Mouse (Mus musculus) forebrain, embryonic 10.5 days (tissue): ENCODE results near the gene Tdrd5. TPM values are rescaled to one million over a fixed set of nuclear protein-coding genes. Genes with fewer than 3 reads are reported as not detected.
A peak's percentile ranks its signal among the peaks of the same experiment; 100 is the strongest.
"Not testable (repeated sequence)": the region's sequence is repeated elsewhere in the genome, so short reads cannot be mapped to it uniquely, and the experiment has no call there.

Experiments
- DNase-seq: peaks from one replicate; pipeline ENCODE4 v3.0.0-alpha.2; 2017; ENCODE audit warnings: low spot score; ENCODE audit errors: extremely low spot score
- H3K27ac ChIP-seq: fragments of 300-500 bp; sonication (generic); 2 replicates; pipeline ENCODE4 v1.5.1; 2016; ENCODE audit warnings: mild to moderate bottlenecking
- H3K27me3 ChIP-seq: fragments of 300-500 bp; sonication (generic); 2 replicates; pipeline ENCODE4 v1.6.1; 2016; ENCODE audit warnings: mild to moderate bottlenecking; ENCODE audit not compliant: poor library complexity, severe bottlenecking
- H3K36me3 ChIP-seq: fragments of 300-500 bp; sonication (generic); replicated peaks from 2 replicates; pipeline ENCODE4 v1.6.1; 2016; ENCODE audit warnings: mild to moderate bottlenecking, moderate library complexity
- H3K4me1 ChIP-seq: fragments of 300-500 bp; sonication (generic); 2 replicates; pipeline ENCODE4 v1.6.1; 2016
- H3K4me3 ChIP-seq: fragments of 300-500 bp; sonication (generic); 2 replicates; pipeline ENCODE4 v1.5.1; 2016; ENCODE audit warnings: mild to moderate bottlenecking, moderate library complexity
- H3K9me3 ChIP-seq: fragments of 300-500 bp; sonication (generic); 2 replicates; pipeline ENCODE4 v1.6.1; 2016; ENCODE audit warnings: mild to moderate bottlenecking, moderate library complexity
- WGBS: fragments of 180-500 bp; shearing (Covaris S2); methylation state at CpG from one replicate; pipeline ENCODE4 v1.1.7; 2016; 5-methylcytosine and 5-hydroxymethylcytosine counted together
- polyA plus RNA-seq: library from polyadenylated mRNA; unstranded; fragments of >200 nt; fragmentation: Nextera tagmentation; extraction: Ambion mirVana; gene quantifications from 2 replicates; pipeline ENCODE4 v1.2.1, GENCODE M21; 2016

Gene Tdrd5
- 0.04 and 0.09 TPM in 2 replicates for polyA plus RNA-seq

GRCm38 (mm10) chr1:156302911-156303749 lies at the start of gene Tdrd5:
Tdrd5 (minus strand) TSS chr1:156303664.
- peak; percentile 24 for DNase-seq
- under 1% methylated on average over 85 of the region's 85 CpGs for WGBS
- Histone ChIP-seq H3K36me3 (no peaks in the 10 kb centered on the region), H3K27ac (peak within 1 kb of the TSS; percentile 69), H3K4me3 (peak within 1 kb of the TSS; percentile 84), H3K9me3 (0 out of 2 replicates have a peak, but pooled peaks cover 4% of the 10 kb centered on the region), H3K27me3 (peaks cover 64% of the 10 kb centered on the region), H3K4me1 (peaks cover 14% of the 10 kb centered on the region)

GRCm38 (mm10) chr1:156352466-156352865 lies 49.0 kb upstream of the Tdrd5 start:
- 90% methylated on average over 2 of the region's 2 CpGs for WGBS
- Histone ChIP-seq H3K9me3 (no peaks in the 10 kb centered on the region), H3K4me1 (no peaks in the 10 kb centered on the region), H3K27ac (no peak overlapping the region), H3K4me3 (no peak overlapping the region), H3K36me3 (no peaks in the 10 kb centered on the region), H3K27me3 (no peaks in the 10 kb centered on the region)
- DNase-seq: no peak

GRCm38 (mm10) chr1:156350441-156350840 lies 47.0 kb upstream of the Tdrd5 start:
- no peaks in the 10 kb centered on the region for H3K4me1 ChIP-seq
- no peaks in the 10 kb centered on the region for H3K27me3 ChIP-seq
- H3K27ac ChIP-seq: no peak overlapping the region
- no peaks in the 10 kb centered on the region for H3K9me3 ChIP-seq
- H3K4me3 ChIP-seq: no peak overlapping the region
- WGBS: 86% methylated on average over 4 of the region's 4 CpGs
- DNase-seq: no peak
- no peaks in the 10 kb centered on the region for H3K36me3 ChIP-seq

DNA sequence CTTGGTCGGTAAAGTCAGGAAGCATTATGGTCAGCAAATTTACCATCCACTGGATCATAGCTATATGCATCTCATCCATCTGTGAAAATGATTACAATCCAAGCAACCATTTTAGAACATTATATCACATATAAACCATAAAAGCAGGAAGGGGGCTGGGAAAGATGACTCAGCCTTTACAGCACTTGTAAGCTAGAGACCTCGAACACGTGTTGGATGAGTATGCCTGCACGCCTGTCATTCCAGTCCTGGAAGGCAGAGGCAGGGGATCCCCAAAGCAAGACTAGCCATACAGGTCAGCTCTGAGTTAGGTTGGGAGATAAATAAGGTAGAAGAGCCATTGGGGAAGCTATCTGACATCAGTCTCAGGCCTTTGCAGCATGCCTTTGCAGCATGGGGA lies 45.6 kb upstream of the Tdrd5 start:
- H3K4me3 ChIP-seq: no peak overlapping the region
- H3K36me3 ChIP-seq: no peaks in the 10 kb centered on the region
- H3K4me1 ChIP-seq: no peaks in the 10 kb centered on the region
- no peaks in the 10 kb centered on the region for H3K27me3 ChIP-seq
- no peaks in the 10 kb centered on the region for H3K9me3 ChIP-seq
- H3K27ac ChIP-seq: no peak overlapping the region
- DNase-seq: no peak
- 82% methylated on average over 4 of the region's 4 CpGs for WGBS

DNA sequence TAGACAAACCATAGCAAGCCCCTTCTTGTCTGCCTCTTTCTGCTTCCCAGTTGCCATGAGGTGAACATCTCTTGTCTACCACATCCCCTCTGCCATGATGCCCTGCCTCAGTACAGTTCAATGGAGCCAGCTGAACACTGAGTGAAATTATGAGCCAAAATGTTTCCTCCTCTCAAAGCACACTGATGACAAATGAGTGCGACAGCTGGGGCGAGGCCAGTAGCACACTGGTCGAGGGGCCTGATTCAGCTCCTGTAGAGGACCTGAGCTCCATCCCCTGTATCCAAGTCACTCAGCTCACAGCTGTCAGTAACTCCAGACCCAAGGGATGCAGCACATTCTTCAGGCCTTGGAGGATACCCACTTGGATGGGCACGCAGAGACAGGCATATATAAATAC lies 42.2 kb upstream of the Tdrd5 start:
- Histone ChIP-seq H3K9me3 (no peaks in the 10 kb centered on the region), H3K4me3 (no peak overlapping the region), H3K36me3 (no peaks in the 10 kb centered on the region), H3K27me3 (no peaks in the 10 kb centered on the region), H3K4me1 (no peaks in the 10 kb centered on the region), H3K27ac (no peak overlapping the region)
- no peak for DNase-seq
- WGBS: 91% methylated on average over 4 of the region's 4 CpGs

- 73% methylated on average over 4 of the region's 4 CpGs for WGBS
- Histone ChIP-seq H3K4me3 (no peak overlapping the region), H3K9me3 (no peaks in the 10 kb centered on the region), H3K36me3 (no peaks in the 10 kb centered on the region), H3K27me3 (no peaks in the 10 kb centered on the region), H3K4me1 (no peaks in the 10 kb centered on the region), H3K27ac (no peak overlapping the region)
- DNase-seq: no peak
Measured at GRCm38 (mm10) chr1:156344433-156344832, 41.0 kb upstream of the Tdrd5 start.

- WGBS: 75% methylated on average over 4 of the region's 4 CpGs
Measured at GRCm38 (mm10) chr1:156340847-156341246, 37.4 kb upstream of the Tdrd5 start.

DNA sequence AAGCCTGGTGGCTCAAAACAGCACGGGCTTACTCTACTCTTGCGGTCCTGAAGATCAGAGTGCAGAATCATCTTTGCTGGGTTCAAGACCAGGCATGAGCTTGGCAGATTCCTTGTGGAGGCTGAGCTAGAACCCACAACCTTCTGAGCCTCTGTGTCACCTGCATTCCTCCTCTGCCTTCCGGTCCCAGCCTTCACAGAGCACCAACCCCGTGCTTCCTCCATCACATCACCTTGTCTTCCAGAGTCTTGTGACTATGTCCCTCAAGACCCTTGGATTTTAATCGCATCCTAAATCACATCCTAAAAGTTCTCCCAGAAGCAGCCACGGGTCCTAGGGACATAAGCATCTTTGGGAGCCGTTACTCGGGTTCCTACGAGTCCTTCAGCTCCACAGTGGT lies 19.7 kb upstream of the Tdrd5 start:
- no peaks in the 10 kb centered on the region for H3K27me3 ChIP-seq
- no peaks in the 10 kb centered on the region for H3K36me3 ChIP-seq
- no peak overlapping the region for H3K27ac ChIP-seq
- H3K9me3 ChIP-seq: no peaks in the 10 kb centered on the region
- no peak overlapping the region for H3K4me3 ChIP-seq
- no peak for DNase-seq
- WGBS: 91% methylated on average over 9 of the region's 9 CpGs
- no peaks in the 10 kb centered on the region for H3K4me1 ChIP-seq

More at GRCm38 (mm10) chr1:156340847-156341246, 37.4 kb upstream of the Tdrd5 start:
- no peaks in the 10 kb centered on the region for H3K9me3 ChIP-seq
- H3K4me3 ChIP-seq: no peak overlapping the region
- no peak for DNase-seq
- H3K36me3 ChIP-seq: no peaks in the 10 kb centered on the region
- H3K27me3 ChIP-seq: no peaks in the 10 kb centered on the region
- no peak overlapping the region for H3K27ac ChIP-seq
- H3K4me1 ChIP-seq: no peaks in the 10 kb centered on the region

DNA sequence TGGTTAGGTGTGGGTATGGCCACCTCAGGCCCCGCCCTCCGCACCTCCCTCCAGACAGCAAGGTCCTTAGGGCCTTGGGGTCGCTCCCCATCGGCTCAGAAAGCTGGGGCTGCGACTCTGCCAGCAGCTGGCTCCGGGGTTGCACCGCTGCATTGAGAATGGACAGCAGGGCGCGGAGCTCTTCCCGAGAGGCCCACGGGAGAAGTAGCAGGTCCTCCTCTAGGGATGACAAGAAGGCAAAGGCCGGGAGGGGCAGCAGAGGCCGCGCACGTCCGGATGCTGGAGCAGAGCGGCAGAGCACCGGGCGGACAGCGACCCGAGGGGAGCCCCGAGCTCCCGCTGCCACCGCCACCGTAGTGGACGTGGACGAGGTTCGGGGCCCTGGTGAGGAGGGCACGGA lies 7.2 kb upstream of the Tdrd5 start, which contains the start of gene Nphs2:
TSS of gene Nphs2 (plus strand) at position 98 of the 400 bp plus-strand sequence.
- Histone ChIP-seq H3K27ac (no peak within 1 kb of the TSS), H3K4me3 (peak within 1 kb of the TSS; percentile 43), H3K36me3 (no peaks in the 10 kb centered on the region), H3K27me3 (peaks cover 63% of the 10 kb centered on the region), H3K4me1 (peaks cover 9% of the 10 kb centered on the region), H3K9me3 (no peaks in the 10 kb centered on the region)
- 4% methylated on average over 29 of the region's 29 CpGs for WGBS
- peak; percentile 21 for DNase-seq

- Histone ChIP-seq H3K27ac (no peak overlapping the region), H3K27me3 (peaks cover 83% of the 10 kb centered on the region), H3K36me3 (no peaks in the 10 kb centered on the region), H3K4me1 (peaks cover 13% of the 10 kb centered on the region), H3K4me3 (no peak overlapping the region), H3K9me3 (no peaks in the 10 kb centered on the region)
- WGBS: 78% methylated on average over 1 of the region's 1 CpGs
- DNase-seq: no peak
Measured at GRCm38 (mm10) chr1:156308595-156308994, 5.1 kb upstream of the Tdrd5 start.

DNA sequence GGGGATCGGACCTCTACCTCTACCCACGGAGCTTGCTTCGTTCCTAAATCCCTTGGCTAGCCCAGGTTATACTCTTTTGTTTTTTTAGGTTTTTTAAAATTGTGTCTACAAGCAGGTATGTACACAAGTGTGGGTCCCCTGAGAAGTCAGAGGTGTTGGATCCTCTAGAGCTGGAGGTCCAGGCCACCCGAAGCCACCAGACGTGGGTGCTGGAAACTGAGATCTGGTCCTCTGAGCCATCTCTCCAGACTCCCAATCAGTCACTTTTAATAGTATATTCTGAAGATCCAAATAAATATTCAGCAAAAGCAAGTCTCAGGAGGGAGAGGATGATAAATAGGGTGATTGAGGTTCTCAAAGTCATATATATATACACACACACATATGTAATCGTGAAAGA lies 13.4 kb downstream of the Tdrd5 start:
- DNase-seq: no peak
- H3K36me3 ChIP-seq: no peaks in the 10 kb centered on the region
- no peak overlapping the region for H3K4me3 ChIP-seq
- H3K27ac ChIP-seq: no peak overlapping the region
- no peaks in the 10 kb centered on the region for H3K9me3 ChIP-seq
- H3K27me3 ChIP-seq: no peaks in the 10 kb centered on the region
- WGBS: 95% methylated on average over 6 of the region's 6 CpGs
- H3K4me1 ChIP-seq: no peaks in the 10 kb centered on the region

GRCm38 (mm10) chr1:156289222-156289587 lies 14.3 kb downstream of the Tdrd5 start:
- H3K4me1 ChIP-seq, H3K27ac ChIP-seq, H3K36me3 ChIP-seq, DNase-seq, H3K4me3 ChIP-seq, H3K9me3 ChIP-seq, H3K27me3 ChIP-seq: not testable (repeated sequence)
- 81% methylated on average over 10 of the region's 10 CpGs for WGBS

- no peaks in the 10 kb centered on the region for H3K27me3 ChIP-seq
- DNase-seq: no peak
- no peaks in the 10 kb centered on the region for H3K4me1 ChIP-seq
- no peak overlapping the region for H3K4me3 ChIP-seq
- 87% methylated on average over 9 of the region's 9 CpGs for WGBS
- H3K9me3 ChIP-seq: no peaks in the 10 kb centered on the region
- H3K36me3 ChIP-seq: no peaks in the 10 kb centered on the region
- no peak overlapping the region for H3K27ac ChIP-seq
Measured at GRCm38 (mm10) chr1:156288556-156289221, 14.8 kb downstream of the Tdrd5 start.
